Mouse (Mus musculus) lung, postnatal 0 days (tissue): ENCODE measurements around the gene Gm49392. TPM values are rescaled to one million over a fixed set of nuclear protein-coding genes. Genes with fewer than 3 reads are reported as not detected.

Experiments used
- ATAC-seq: fragments of 200-750 bp; cut with Nextera tagmentation; 2 replicates; pipeline ENCODE4 v1.8.0; 2017; ENCODE audit warnings: moderate library complexity
- DNase-seq: peaks from one replicate; pipeline ENCODE4 v3.0.0-alpha.2; 2016; ENCODE audit warnings: low spot score
- H3K27ac ChIP-seq: fragments of 300-500 bp; sonication (generic); 2 replicates; pipeline ENCODE4 v1.5.1; 2014; ENCODE audit warnings: antibody characterized with exemption, mild to moderate bottlenecking, low read length, mixed read lengths
- H3K27me3 ChIP-seq: fragments of 300-500 bp; sonication (generic); replicated peaks from 2 replicates; pipeline ENCODE4 v1.6.1; 2014; ENCODE audit warnings: low read length, mixed read lengths; ENCODE audit not compliant: insufficient read depth
- H3K36me3 ChIP-seq: fragments of 300-500 bp; sonication (generic); 2 replicates; pipeline ENCODE4 v1.6.1; 2014; ENCODE audit warnings: low read length, mixed read lengths; ENCODE audit not compliant: insufficient read depth
- H3K4me1 ChIP-seq: fragments of 300-500 bp; sonication (generic); 2 replicates; pipeline ENCODE4 v1.6.1; 2014; ENCODE audit warnings: antibody characterized with exemption, low read depth, low read length, mixed read lengths; ENCODE audit not compliant: insufficient read depth
- H3K4me2 ChIP-seq: fragments of 300-500 bp; sonication (generic); replicated peaks from 2 replicates; pipeline ENCODE4 v1.6.1; 2014; ENCODE audit warnings: low read depth, mild to moderate bottlenecking, low read length, moderate library complexity, mixed read lengths
- H3K4me3 ChIP-seq: fragments of 300-500 bp; sonication (generic); 2 replicates; pipeline ENCODE4 v1.5.1; 2014; ENCODE audit warnings: low read depth, low read length
- H3K9ac ChIP-seq: fragments of 300-500 bp; sonication (generic); replicated peaks from 2 replicates; pipeline ENCODE4 v1.6.1; 2014; ENCODE audit warnings: low read depth, mild to moderate bottlenecking
- H3K9me3 ChIP-seq: fragments of 300-500 bp; sonication (generic); 2 replicates; pipeline ENCODE4 v1.6.1; 2016; ENCODE audit warnings: low read length, mixed read lengths
- CTCF ChIP-seq: IDR thresholded peaks from 2 replicates; pipeline ENCODE4 v1.5.1; 2016; ENCODE audit warnings: antibody characterized with exemption, mild to moderate bottlenecking
- EP300 ChIP-seq: IDR thresholded peaks from 2 replicates; pipeline ENCODE4 v1.6.1; 2016; ENCODE audit warnings: antibody characterized with exemption, mild to moderate bottlenecking, control low read depth
- WGBS: fragments of 180-500 bp; shearing (Covaris S2); extraction: QIAGEN DNeasy Blood & Tissue Kit; methylation state at CpG from one replicate; pipeline ENCODE4 v1.1.7; 2014; 5-methylcytosine and 5-hydroxymethylcytosine counted together
- polyA plus RNA-seq: library from polyadenylated mRNA; unstranded; fragments of >200 nt; fragmentation: Nextera tagmentation; extraction: Ambion mirVana; gene quantifications from 2 replicates; pipeline ENCODE4 v1.2.1, GENCODE M21; 2015

Gene Gm49392
- polyA plus RNA-seq, 1 experiment from 2014 or later, result 1.8 TPM

DNA sequence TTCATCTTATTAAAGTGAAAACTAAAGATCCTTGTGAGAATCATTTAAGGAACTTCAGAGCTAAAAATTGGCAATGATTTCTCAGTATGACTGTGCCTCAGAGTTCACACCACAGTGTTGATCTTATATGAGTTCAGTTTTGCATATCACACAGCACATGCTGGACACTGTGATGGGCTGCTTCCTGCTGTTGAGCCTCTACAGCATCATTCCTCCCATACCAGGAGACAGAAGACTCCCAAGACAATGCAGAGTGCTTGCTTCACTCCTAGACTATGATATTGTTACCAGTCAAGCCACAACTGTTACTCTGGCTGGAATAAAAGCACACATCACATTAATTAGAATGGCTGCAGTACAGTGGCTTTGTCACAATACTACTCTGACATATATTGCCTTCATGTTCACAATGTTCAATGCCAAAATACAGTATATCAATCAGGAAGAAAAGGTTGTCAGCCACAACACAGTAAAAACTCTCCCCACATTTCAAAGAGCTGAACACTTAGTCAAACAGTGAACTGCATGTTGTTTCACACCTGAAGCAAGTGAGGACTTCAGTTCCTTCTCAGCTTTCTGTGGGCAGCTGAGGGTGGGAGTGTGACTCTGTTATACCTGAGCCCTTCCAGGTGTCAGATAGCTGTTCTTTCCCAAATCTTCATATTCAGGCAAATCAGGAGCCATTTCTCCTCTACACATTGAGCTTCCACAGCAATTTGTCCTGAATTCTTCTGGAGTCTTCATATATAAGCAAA, 1.1 kb downstream of the Gm49392 start:
- H3K27me3 ChIP-seq, result no peaks in the 10 kb centered on the region
- H3K36me3 ChIP-seq, result no peaks in the 10 kb centered on the region
- H3K4me2 ChIP-seq, result no peak overlapping the region
- TF ChIP-seq CTCF (no peak), EP300 (no peak)
- no peak overlapping the region for H3K27ac ChIP-seq
- ATAC-seq (no peak), DNase-seq (no peak)
- no peak overlapping the region for H3K9ac ChIP-seq
- H3K4me1 ChIP-seq, result no peaks in the 10 kb centered on the region
- no peaks in the 10 kb centered on the region for H3K9me3 ChIP-seq
- no peak overlapping the region for H3K4me3 ChIP-seq

DNA sequence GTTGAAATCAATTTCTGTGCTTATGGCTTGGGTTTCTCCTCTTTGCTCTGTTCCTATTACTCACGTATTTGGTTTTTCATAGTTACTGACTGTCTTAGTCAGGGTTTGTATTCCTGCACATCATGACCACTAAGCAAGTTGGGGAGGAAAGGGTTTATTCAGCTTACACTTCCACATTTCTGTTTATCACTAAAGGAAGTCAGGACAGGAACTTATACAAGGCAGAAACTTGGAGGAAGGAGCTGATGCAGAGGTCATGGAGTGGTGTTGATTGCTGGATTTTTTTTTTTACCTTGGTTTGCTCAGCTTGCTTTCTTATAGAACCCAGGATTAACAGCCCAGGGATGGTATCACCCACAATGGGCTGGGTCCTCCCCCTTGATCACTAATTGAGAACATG, 4.4 kb downstream of the Gm49392 start:
- ATAC-seq (no peak), DNase-seq (no peak)
- Histone ChIP-seq H3K4me3 (no peak overlapping the region), H3K27ac (no peak overlapping the region), H3K4me2 (no peak overlapping the region), H3K27me3 (no peaks in the 10 kb centered on the region), H3K4me1 (no peaks in the 10 kb centered on the region), H3K9ac (no peak overlapping the region), H3K36me3 (no peaks in the 10 kb centered on the region), H3K9me3 (no peaks in the 10 kb centered on the region)
- TF ChIP-seq CTCF, result no peak
- TF ChIP-seq EP300, result no peak
- 67% methylated on average over 1 of the region's 1 CpGs for WGBS

GRCm38 (mm10) chr13:60864281-60864680, 32.4 kb downstream of the Gm49392 start, which contains the start of gene 4930486L24Rik:
4930486L24Rik (minus strand) TSS chr13:60864475.
- no peak within 1 kb of the TSS for H3K4me2 ChIP-seq
- no peak for DNase-seq
- 54% methylated on average over 1 of the region's 1 CpGs for WGBS

DNA sequence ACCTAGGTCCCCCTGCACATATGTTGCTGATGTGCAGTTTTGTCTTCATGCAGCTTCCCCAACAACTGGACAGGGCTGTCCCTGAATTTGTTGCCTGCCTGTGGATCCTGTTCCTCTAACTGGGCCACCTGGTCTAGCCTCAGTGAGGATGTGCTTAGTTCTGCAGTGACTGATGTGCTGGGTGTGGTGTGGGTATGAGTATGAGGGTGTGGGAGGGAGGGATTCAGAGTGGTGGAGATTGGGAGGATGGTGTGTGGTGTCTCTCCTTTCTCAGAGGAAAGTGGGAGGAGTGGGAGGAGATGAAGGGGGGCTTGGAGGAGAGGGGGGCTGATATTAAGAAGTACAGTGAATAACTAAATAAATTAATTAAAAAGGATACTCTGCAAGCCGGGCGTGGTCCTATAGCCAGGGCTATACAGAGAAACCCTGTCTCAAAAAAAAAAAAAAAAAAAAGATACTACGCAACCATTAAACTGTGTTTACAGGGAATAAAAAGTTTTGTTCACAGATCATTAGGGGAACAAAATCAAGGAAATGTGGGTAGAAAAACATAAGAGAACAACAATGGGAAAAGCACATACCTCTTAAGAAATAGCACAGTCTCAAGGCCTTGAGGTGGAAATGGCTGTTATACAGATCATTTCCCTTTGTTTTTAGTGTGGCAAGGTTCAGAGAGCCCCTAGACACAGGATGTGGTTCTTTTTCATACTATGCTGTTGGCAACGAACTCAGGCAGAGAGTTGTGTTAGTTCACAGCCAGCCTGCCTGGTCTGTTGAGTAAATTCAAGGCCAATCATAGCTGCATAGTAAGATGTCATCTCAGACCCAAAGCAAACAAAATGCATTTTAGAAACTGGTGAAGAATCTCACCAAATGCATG, 48.2 kb downstream of the Gm49392 start:
- no peaks in the 10 kb centered on the region for H3K27me3 ChIP-seq
- no peaks in the 10 kb centered on the region for H3K9me3 ChIP-seq
- no peaks in the 10 kb centered on the region for H3K4me1 ChIP-seq
- peak; percentile 84 for ATAC-seq
- TF ChIP-seq CTCF (no peak), EP300 (peak; percentile 76)
- 63% methylated on average over 4 of the region's 4 CpGs for WGBS
- H3K36me3 ChIP-seq, result no peaks in the 10 kb centered on the region
- H3K9ac ChIP-seq, result no peak overlapping the region
- H3K27ac ChIP-seq, result peak overlapping the region; percentile 43; the same call in 1 of the 2 replicates
- peak; percentile 52 for DNase-seq
- H3K4me3 ChIP-seq, result no peak overlapping the region
- H3K4me2 ChIP-seq, result no peak overlapping the region

More at GRCm38 (mm10) chr13:60864281-60864680, 32.4 kb downstream of the Gm49392 start, which contains the start of gene 4930486L24Rik:
- Histone ChIP-seq H3K9ac (no peak within 1 kb of the TSS), H3K4me3 (no peak within 1 kb of the TSS), H3K36me3 (no peaks in the 10 kb centered on the region), H3K27me3 (no peaks in the 10 kb centered on the region), H3K4me1 (no peaks in the 10 kb centered on the region), H3K9me3 (no peaks in the 10 kb centered on the region), H3K27ac (no peak within 1 kb of the TSS)
- no peak for TF ChIP-seq EP300
- TF ChIP-seq CTCF, result no peak
- ATAC-seq, result no peak

DNA sequence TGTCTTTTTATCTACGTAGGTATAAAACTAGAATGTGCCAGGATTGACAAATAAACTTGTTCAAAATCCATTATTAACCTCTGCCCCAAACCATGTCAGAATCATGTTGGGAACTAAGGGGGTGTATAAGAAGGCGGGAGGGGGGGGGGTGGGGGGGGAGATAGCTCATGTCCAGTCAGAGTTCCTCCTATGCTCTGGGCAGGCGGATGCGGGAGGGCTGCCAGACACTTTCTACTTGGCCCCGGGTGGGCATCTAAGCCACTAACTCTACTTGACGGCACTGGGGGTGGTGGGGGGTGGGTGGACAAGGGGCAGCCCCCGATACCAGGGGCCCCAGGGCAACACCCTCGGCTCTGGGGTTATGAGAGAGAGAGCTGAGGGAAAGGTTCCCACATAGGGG, 53.5 kb downstream of the Gm49392 start:
- H3K4me3 ChIP-seq, result no peak overlapping the region
- no peaks in the 10 kb centered on the region for H3K27me3 ChIP-seq
- no peak for ATAC-seq
- H3K36me3 ChIP-seq, result no peaks in the 10 kb centered on the region
- no peak overlapping the region for H3K27ac ChIP-seq
- no peaks in the 10 kb centered on the region for H3K4me1 ChIP-seq
- no peak overlapping the region for H3K4me2 ChIP-seq
- WGBS, result 87% methylated on average over 8 of the region's 8 CpGs
- no peak for DNase-seq
- no peak overlapping the region for H3K9ac ChIP-seq
- no peak for TF ChIP-seq CTCF
- TF ChIP-seq EP300, result no peak
- no peaks in the 10 kb centered on the region for H3K9me3 ChIP-seq

DNA sequence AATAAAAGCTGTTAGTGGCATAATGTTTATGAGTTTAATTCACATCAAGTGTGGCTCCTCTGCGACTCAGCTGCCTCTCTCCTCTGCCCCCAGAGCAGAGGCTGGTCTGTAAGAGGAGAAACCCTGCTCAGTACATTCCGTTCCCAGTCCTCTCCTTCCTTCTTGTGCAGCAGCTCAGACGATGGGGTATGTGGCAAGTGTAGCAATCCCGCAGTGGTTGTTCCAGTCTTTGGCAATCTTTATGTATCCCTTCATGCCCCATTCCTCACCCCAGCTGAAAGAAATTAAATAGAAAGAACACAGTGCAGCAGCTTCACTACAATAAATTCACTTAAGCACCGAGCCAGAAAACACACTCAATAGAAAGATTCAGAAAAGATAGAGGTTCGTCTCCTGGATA, 54.0 kb downstream of the Gm49392 start:
- TF ChIP-seq EP300, result no peak
- no peak for TF ChIP-seq CTCF
- Histone ChIP-seq H3K27me3 (no peaks in the 10 kb centered on the region), H3K27ac (no peak overlapping the region), H3K4me2 (no peak overlapping the region), H3K9ac (no peak overlapping the region), H3K4me3 (no peak overlapping the region), H3K36me3 (no peaks in the 10 kb centered on the region), H3K4me1 (no peaks in the 10 kb centered on the region), H3K9me3 (no peaks in the 10 kb centered on the region)
- DNase-seq (peak; percentile 53), ATAC-seq (peak; percentile 23; the same call in 1 of the 2 replicates)
- WGBS, result 65% methylated on average over 6 of the region's 6 CpGs
